Mouse (Mus musculus) heart, embryonic 15.5 days (tissue): Measurements from ENCODE around the gene Pde4d. TPM values are rescaled to one million over a fixed set of nuclear protein-coding genes. Genes with fewer than 3 reads are reported as not detected.

Experiments used
- ATAC-seq: fragments of 200-750 bp; cut with Nextera tagmentation; replicated peaks from 2 replicates; pipeline ENCODE4 v1.8.0; 2017; ENCODE audit warnings: low read depth, moderate TSS enrichment; ENCODE audit not compliant: insufficient number of reproducible peaks, insufficient read depth, low FRiP score
- H3K27ac ChIP-seq: fragments of 300-500 bp; sonication (generic); 2 replicates; pipeline ENCODE4 v1.5.1; 2015; ENCODE audit warnings: mild to moderate bottlenecking, inconsistent platforms
- H3K27me3 ChIP-seq: fragments of 300-500 bp; sonication (generic); 2 replicates; pipeline ENCODE4 v1.6.1; 2015; ENCODE audit warnings: inconsistent platforms
- H3K36me3 ChIP-seq: fragments of 300-500 bp; sonication (generic); 2 replicates; pipeline ENCODE4 v1.6.1; 2015; ENCODE audit warnings: mild to moderate bottlenecking, inconsistent platforms
- H3K4me1 ChIP-seq: fragments of 300-500 bp; sonication (generic); replicated peaks from 2 replicates; pipeline ENCODE4 v1.6.1; 2015; ENCODE audit warnings: inconsistent platforms
- H3K4me2 ChIP-seq: fragments of 300-500 bp; sonication (generic); 2 replicates; pipeline ENCODE4 v1.6.1; 2015; ENCODE audit warnings: inconsistent platforms, mild to moderate bottlenecking, moderate library complexity
- H3K4me3 ChIP-seq: fragments of 300-500 bp; sonication (generic); 2 replicates; pipeline ENCODE4 v1.5.1; 2015; ENCODE audit warnings: mild to moderate bottlenecking, inconsistent platforms
- H3K9ac ChIP-seq: fragments of 300-500 bp; sonication (generic); 2 replicates; pipeline ENCODE4 v1.6.1; 2015; ENCODE audit warnings: mild to moderate bottlenecking, inconsistent platforms
- H3K9me3 ChIP-seq: fragments of 300-500 bp; sonication (generic); replicated peaks from 2 replicates; pipeline ENCODE4 v1.6.1; 2016; ENCODE audit warnings: inconsistent platforms
- WGBS: fragments of 180-500 bp; shearing (Covaris S2); methylation state at CpG from one replicate; pipeline ENCODE4 v1.1.7; 2015; ENCODE audit warnings: mixed read lengths; 5-methylcytosine and 5-hydroxymethylcytosine counted together
- polyA plus RNA-seq: library from polyadenylated mRNA; unstranded; fragments of >200 nt; fragmentation: Nextera tagmentation; extraction: Ambion mirVana; gene quantifications from 2 replicates; pipeline ENCODE4 v1.2.1, GENCODE M21; 2015

Pde4d gene
- polyA plus RNA-seq, 1 experiment from 2014 or later, result 25.7 TPM

DNA sequence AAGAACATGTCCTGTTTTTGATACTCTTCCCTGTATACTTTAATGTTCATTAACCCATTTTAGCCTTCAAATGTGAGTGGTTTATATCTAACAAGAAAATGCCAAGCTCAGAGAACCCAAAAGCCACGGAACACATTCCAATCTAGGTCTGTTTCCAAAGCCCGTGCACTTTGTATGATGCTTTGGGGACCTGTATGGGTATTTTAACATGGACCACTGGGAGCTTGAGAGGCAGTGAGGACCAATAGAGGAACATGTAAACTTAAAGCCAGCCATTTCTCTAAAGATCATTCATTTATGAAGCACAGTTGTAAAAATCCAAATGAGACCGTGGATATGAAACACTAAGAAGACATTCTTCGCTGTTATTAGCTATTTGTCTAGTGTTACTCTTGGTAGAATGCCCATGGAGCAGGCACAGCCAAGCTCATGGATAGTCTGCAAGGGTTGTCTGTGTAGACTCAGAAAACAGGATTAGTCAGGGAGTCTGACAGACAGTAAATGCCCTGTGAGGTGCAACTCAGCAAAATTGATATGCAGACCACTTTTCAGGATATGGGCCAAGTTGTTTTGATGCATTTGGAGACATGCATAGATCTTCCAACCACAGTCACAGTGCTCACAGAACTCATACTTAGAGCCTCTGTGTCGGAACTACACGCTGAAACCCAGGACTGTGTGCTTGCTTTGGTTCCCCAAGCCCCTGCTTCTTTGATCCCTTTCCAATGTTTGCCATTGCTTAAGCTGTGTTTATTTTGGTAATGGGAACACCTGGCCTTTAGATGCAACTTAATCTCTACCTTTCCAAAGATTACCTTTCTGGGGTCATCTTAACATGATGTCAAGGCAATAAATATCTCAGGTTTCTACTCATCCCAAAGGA, 1272.7 kb downstream of the Pde4d start:
- 77% methylated on average over 6 of the region's 6 CpGs for WGBS
- Histone ChIP-seq H3K4me3 (no peak overlapping the region), H3K4me1 (peaks cover 18% of the 10 kb centered on the region), H3K9ac (no peak overlapping the region), H3K36me3 (no peaks in the 10 kb centered on the region), H3K4me2 (no peak overlapping the region), H3K9me3 (no peaks in the 10 kb centered on the region), H3K27ac (no peak overlapping the region), H3K27me3 (no peaks in the 10 kb centered on the region)
- ATAC-seq, result no peak

GRCm38 (mm10) chr13:109727346-109727745, 1277.6 kb downstream of the Pde4d start:
- H3K4me3 ChIP-seq, result no peak overlapping the region
- WGBS, result 66% methylated on average over 5 of the region's 5 CpGs
- H3K4me2 ChIP-seq, result no peak overlapping the region
- H3K27ac ChIP-seq, result no peak overlapping the region
- H3K4me1 ChIP-seq, result peaks cover 3% of the 10 kb centered on the region; the same call in 1 of the 2 replicates
- no peaks in the 10 kb centered on the region for H3K27me3 ChIP-seq
- H3K36me3 ChIP-seq, result no peaks in the 10 kb centered on the region
- no peaks in the 10 kb centered on the region for H3K9me3 ChIP-seq
- H3K9ac ChIP-seq, result no peak overlapping the region
- no peak for ATAC-seq

GRCm38 (mm10) chr13:109729612-109730011, 1279.9 kb downstream of the Pde4d start:
- ATAC-seq, result no peak
- H3K36me3 ChIP-seq, result no peaks in the 10 kb centered on the region
- H3K4me2 ChIP-seq, result no peak overlapping the region
- no peaks in the 10 kb centered on the region for H3K9me3 ChIP-seq
- H3K4me1 ChIP-seq, result no peaks in the 10 kb centered on the region
- WGBS, result 89% methylated on average over 4 of the region's 4 CpGs
- H3K9ac ChIP-seq, result no peak overlapping the region
- no peak overlapping the region for H3K27ac ChIP-seq
- no peaks in the 10 kb centered on the region for H3K27me3 ChIP-seq
- no peak overlapping the region for H3K4me3 ChIP-seq

- 82% methylated on average over 5 of the region's 5 CpGs for WGBS
- ATAC-seq, result no peak
- Histone ChIP-seq H3K9ac (no peak overlapping the region), H3K4me2 (no peak overlapping the region), H3K27me3 (no peaks in the 10 kb centered on the region), H3K4me1 (peaks cover 2% of the 10 kb centered on the region; the same call in 1 of the 2 replicates), H3K27ac (no peak overlapping the region), H3K36me3 (no peaks in the 10 kb centered on the region), H3K9me3 (no peaks in the 10 kb centered on the region), H3K4me3 (no peak overlapping the region)
These were observed 1283.1 kb downstream of the Pde4d start for GRCm38 (mm10) chr13:109732655-109733376.

DNA sequence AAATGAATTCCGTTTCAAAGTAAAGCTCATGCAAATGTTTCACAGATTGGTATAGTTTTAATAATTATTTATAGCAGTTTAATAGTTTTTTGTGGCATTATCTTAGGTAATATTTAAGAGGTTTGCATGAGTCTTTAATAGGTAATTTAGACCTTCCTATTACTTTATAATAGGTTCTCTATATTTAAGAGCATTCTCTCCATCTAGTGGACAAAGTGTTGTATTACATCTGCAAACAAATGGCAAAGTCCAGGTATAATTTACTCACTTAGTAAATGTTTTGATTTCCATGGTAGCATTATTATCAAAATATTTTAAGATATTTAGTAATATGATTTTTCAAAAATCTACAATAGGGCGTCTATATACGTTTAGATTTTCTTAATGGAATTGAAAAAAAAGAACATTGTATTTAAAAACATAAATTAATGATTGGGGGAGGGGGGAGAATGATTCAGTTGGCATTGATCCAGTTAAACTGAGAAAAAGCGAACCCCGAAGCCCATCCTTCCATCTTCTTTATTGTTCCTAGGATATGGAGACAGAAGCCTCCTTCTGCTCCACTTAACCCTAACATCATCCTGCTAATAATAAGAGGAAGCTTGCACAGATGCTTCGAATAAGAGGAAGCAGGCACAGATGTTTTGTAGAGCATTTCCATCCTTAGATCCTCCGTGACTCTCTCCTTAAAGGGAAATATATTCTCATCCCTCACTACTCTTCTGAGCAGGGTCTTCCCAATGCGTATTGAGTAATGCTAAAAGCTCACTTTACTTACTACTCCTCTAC, 1286.7 kb downstream of the Pde4d start:
- 43% methylated on average over 8 of the region's 8 CpGs for WGBS
- Histone ChIP-seq H3K27me3 (no peaks in the 10 kb centered on the region), H3K4me2 (no peak overlapping the region), H3K9me3 (no peaks in the 10 kb centered on the region), H3K36me3 (no peaks in the 10 kb centered on the region), H3K4me3 (no peak overlapping the region), H3K9ac (no peak overlapping the region), H3K4me1 (peaks cover 3% of the 10 kb centered on the region; the same call in 1 of the 2 replicates), H3K27ac (no peak overlapping the region)
- ATAC-seq, result no peak

DNA sequence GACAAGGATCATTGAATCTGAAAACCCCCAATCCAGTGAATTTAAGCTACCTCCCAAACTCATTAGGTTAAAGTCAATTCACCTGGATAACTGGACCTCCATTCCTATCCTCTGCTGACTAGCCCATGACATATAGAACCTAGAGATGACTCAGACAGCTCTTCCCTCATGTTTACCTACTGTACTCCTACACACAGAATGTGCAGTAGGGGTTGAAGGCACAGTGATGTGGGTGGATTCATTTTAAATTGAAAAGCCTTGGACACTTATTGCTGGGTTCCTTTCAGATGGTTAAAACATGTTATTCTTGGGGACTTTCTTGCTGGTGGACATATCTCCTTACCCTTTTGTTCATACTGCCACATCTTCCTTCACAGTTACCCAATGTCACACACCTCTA, 1296.7 kb downstream of the Pde4d start:
- no peak overlapping the region for H3K27ac ChIP-seq
- no peak overlapping the region for H3K4me2 ChIP-seq
- no peaks in the 10 kb centered on the region for H3K4me1 ChIP-seq
- no peak overlapping the region for H3K4me3 ChIP-seq
- no peaks in the 10 kb centered on the region for H3K27me3 ChIP-seq
- 0 out of 2 replicates have a peak, but pooled peaks cover 5% of the 10 kb centered on the region for H3K36me3 ChIP-seq
- ATAC-seq, result no peak
- no peaks in the 10 kb centered on the region for H3K9me3 ChIP-seq
- H3K9ac ChIP-seq, result no peak overlapping the region

DNA sequence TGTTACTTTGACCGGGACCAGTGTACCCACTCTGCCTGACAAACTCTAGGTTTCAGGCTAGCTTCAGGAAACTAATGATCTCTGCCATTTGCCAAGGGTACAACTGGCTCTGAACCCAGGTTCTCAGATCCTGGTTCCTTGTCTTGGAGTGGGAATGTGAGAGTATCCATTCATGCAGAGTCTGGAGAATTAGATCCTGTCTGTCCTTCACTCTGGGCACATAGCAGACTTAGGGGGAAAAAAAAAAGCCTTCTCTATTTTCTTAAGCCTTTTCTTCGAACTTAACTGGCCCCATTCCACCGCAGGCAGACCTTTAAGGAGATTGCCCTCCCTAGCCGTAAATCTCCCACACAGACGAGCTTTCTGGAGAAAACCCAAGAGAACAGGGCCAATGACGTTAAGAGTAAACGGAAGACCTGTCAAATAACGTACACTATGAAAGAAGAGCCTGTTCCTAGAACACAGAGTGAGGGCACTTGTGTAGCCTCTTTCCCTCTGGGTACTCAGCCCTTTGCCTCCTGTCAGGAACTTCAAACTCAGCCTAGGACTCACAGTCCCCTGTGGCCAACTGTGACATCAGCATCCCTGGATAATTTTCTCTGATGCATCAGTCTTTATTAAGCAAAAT, 1302.6 kb downstream of the Pde4d start:
- H3K27ac ChIP-seq, result no peak overlapping the region
- H3K4me3 ChIP-seq, result no peak overlapping the region
- H3K9ac ChIP-seq, result no peak overlapping the region
- H3K36me3 ChIP-seq, result no peaks in the 10 kb centered on the region
- H3K9me3 ChIP-seq, result no peaks in the 10 kb centered on the region
- H3K4me1 ChIP-seq, result no peaks in the 10 kb centered on the region
- ATAC-seq, result no peak
- 58% methylated on average over 8 of the region's 8 CpGs for WGBS
- H3K27me3 ChIP-seq, result no peaks in the 10 kb centered on the region
- no peak overlapping the region for H3K4me2 ChIP-seq

DNA sequence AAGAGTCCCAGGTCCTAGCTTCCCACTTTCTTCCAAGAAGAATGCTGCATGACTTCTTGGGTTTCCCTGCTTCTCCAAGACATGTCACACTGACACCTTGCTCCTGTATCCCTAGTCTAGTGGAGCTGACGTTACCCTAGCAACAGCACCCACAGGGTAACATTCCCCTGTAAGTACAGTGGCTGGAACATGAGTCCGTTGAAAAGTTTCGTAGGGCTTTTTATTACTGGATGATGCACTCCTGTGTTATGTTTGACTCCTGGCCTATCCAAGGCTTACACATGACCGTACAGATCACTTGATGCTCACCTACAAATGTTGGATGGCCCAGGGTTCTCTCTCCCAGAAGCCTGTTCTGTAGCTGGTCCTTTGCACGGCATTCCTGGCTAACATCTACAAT, 1307.1 kb downstream of the Pde4d start:
- Histone ChIP-seq H3K27ac (no peak overlapping the region), H3K4me1 (peaks cover 7% of the 10 kb centered on the region; the same call in 1 of the 2 replicates), H3K36me3 (no peaks in the 10 kb centered on the region), H3K27me3 (no peaks in the 10 kb centered on the region), H3K9me3 (no peaks in the 10 kb centered on the region), H3K4me3 (no peak overlapping the region), H3K4me2 (no peak overlapping the region), H3K9ac (no peak overlapping the region)
- 81% methylated on average over 5 of the region's 5 CpGs for WGBS
- no peak for ATAC-seq

- 43% methylated on average over 5 of the region's 5 CpGs for WGBS
- Histone ChIP-seq H3K9me3 (no peaks in the 10 kb centered on the region), H3K36me3 (no peaks in the 10 kb centered on the region), H3K4me3 (no peak overlapping the region), H3K27ac (no peak overlapping the region), H3K27me3 (no peaks in the 10 kb centered on the region), H3K4me1 (peaks cover 7% of the 10 kb centered on the region; the same call in 1 of the 2 replicates), H3K9ac (no peak overlapping the region), H3K4me2 (no peak overlapping the region)
- no peak for ATAC-seq
These were observed 1309.5 kb downstream of the Pde4d start for GRCm38 (mm10) chr13:109759201-109759600.

DNA sequence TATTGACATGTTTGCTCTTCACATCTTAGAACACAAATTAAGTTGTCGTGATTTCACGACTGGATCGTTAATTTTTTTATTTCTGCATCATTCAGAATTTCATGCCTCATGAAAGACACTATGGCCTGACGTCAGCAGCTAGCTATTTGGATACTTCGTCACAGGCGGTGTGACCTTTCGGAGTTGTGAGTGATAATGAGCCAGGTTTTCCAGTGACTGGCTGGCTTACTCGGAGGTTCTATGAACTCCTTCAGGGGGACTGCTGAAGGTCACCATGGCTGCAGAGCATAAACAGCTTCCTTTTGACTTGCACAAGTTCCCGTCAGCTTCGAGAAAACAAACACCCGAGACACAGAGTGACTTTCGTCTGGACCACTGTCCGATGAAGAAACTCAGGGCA, 1311.3 kb downstream of the Pde4d start:
- Histone ChIP-seq H3K4me1 (peaks cover 7% of the 10 kb centered on the region; the same call in 1 of the 2 replicates), H3K27ac (peak overlapping the region; percentile 6; the same call in 1 of the 2 replicates), H3K9me3 (no peaks in the 10 kb centered on the region), H3K36me3 (no peaks in the 10 kb centered on the region), H3K4me3 (no peak overlapping the region), H3K9ac (no peak overlapping the region), H3K4me2 (no peak overlapping the region), H3K27me3 (no peaks in the 10 kb centered on the region)
- 42% methylated on average over 13 of the region's 13 CpGs for WGBS
- 0 out of 2 replicates have a peak, but pooled peaks have one; percentile 27 for ATAC-seq
